Mouse (Mus musculus) gastrocnemius, postnatal 14 days (tissue): ENCODE results near the gene Myadm. TPM values are rescaled to one million over a fixed set of nuclear protein-coding genes. Genes with fewer than 3 reads are reported as not detected.

Source experiments
- DNase-seq: peaks from one replicate; pipeline ENCODE4 v3.0.0; 2021; ENCODE audit warnings: mixed read lengths
- intact Hi-C: fragments of 180-260 bp; cut with DNase I; formaldehyde crosslinking; loops from one replicate; pipeline ENCODE4 v1.15.1; 2025; ENCODE audit warnings: low total_unique reads
- total RNA-seq, 2 experiments: library from RNA; stranded (reverse); gene quantifications; 2 replicates each; pipeline ENCODE4 v1.2.3; 2021

Myadm gene
- total RNA-seq, 2 experiments from 2014 or later = 65.0 to 76.7 TPM

DNA sequence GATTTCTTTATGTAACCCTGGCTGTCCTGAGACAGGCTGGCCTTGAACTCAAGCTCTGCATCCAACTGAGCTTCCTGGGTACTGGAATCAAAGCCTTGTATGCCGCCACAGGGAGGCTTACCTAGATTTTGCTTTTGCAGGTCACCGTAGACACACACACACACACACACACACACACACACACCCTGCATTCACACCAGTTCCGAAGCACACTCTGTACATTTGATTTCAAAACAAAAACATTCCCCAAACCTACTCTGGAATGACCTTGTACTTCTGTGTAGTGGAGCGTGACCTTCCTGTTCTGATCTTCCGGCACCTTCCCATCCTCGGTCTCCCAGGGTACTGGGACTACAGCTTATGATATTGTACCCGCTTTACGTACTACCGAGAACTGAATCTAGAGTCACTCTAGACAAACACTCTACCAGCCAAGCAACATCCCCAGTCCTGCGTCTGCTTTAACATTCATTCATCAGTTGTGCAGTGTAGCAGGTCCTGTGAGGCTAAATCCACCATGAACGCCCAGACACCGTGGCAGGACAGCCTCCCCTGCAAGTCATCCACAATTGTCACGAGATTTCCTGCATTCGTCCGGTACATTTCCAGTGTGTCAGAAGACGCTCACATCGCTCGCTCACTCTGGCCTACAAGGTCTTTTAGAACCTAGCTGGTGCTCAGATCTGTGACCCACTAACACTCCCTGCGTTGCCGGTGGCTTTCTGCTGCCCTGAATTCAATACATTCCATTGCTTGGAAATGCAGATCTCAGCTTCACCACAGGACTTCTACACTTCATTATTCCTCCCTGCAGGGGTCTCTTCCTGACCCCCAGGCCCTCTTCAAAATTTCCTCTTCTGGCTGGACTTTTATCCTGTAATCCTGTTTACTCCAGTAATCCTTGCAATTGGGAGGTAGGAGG, 58.7 kb downstream of the Myadm start:
- no peak for DNase-seq
- intact Hi-C loops = no loop called here

DNA sequence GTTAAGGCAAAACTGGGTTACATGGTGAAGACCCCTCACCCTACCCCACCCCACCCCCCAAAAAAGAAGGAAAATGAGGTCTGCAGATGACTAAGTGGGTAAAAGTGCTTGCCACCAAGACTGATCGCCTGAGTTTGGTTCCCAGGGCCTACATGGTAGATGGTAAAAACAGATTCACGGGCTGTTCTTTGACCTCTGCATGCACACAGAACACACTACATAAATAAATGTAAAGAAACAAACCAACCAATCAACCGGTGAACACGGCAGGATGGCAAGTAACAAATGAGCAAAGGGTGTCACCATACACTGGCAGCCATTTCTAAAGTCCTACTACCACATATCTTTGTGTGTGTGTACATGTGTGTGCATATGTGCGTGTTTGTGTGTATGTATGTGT, 59.4 kb downstream of the Myadm start:
- intact Hi-C loops = no loop called here
- DNase-seq = no peak

DNA sequence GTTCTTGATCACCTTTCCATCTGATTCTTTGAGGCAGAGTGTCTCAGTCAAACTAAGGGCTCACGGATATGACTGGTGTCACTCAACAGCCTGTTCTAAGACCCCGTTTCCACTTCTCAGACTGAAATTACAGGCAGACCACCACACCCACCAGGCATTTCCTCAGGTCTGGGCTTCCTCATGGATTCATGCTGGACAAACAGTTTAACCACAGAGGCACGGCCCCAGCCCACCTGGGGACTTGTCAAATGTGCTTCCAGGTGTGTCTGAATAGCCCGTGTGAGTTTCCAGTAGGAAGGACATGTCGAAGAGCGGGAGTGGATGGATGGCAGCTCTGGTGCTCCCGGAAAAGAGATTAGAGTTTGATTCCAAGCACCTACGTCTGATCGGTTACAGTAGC, 60.9 kb downstream of the Myadm start:
- no peak for DNase-seq

More for the DNA sequence above, 60.9 kb downstream of the Myadm start:
- intact Hi-C loops = no loop called here

Other genes starting within 250 kb of the Myadm start
- gene AU018091, start 119.9 kb upstream of the Myadm start, total RNA-seq = not detected
- gene Nlrp12, start 39.3 kb upstream of the Myadm start, total RNA-seq = not detected
- 1 to 10 TPM; 2.1 to 2.3 TPM for gene Prkcg, start 99 bp downstream of the Myadm start, total RNA-seq
- 1 to 10 TPM; 5.9 to 6.7 TPM for gene Cacng7, start 43.9 kb downstream of the Myadm start, total RNA-seq
- not detected for gene Cacng8, start 101.6 kb downstream of the Myadm start, total RNA-seq
- 10 to 100 TPM; 79.3 to 91.5 TPM for gene Cacng6, start 135.1 kb downstream of the Myadm start, total RNA-seq
- gene Tarm1, start 213.5 kb downstream of the Myadm start, total RNA-seq = under 1 TPM in 1 of 2 experiments, not detected in 1; 0.12 TPM